Mouse (Mus musculus): ENCODE results near the gene Ccdc88b.

The Ccdc88b gene

GRCm38 (mm10) chr19:6856281-6857002 is 1.6 kb downstream of the Ccdc88b start:
- DNase-seq, result peak; percentile 65

- peak; percentile 34 for DNase-seq
These were observed 2.6 kb downstream of the Ccdc88b start for GRCm38 (mm10) chr19:6855225-6856031.

GRCm38 (mm10) chr19:6854658-6855057 is 3.4 kb downstream of the Ccdc88b start:
- no peak for DNase-seq

GRCm38 (mm10) chr19:6853903-6854302 is 4.1 kb downstream of the Ccdc88b start:
- DNase-seq, result no peak

GRCm38 (mm10) chr19:6852393-6853305 is 5.4 kb downstream of the Ccdc88b start:
- DNase-seq, result no peak

GRCm38 (mm10) chr19:6851497-6851896 is 6.5 kb downstream of the Ccdc88b start:
- DNase-seq, result no peak

GRCm38 (mm10) chr19:6849506-6850068 is 8.4 kb downstream of the Ccdc88b start:
- no peak for DNase-seq

GRCm38 (mm10) chr19:6847841-6848517 is 10.0 kb downstream of the Ccdc88b start:
- DNase-seq, result no peak

GRCm38 (mm10) chr19:6846050-6846449 is 12.0 kb downstream of the Ccdc88b start:
- DNase-seq, result no peak

- no peak for DNase-seq
These were observed 15.7 kb downstream of the Ccdc88b start for GRCm38 (mm10) chr19:6842353-6842752.

GRCm38 (mm10) chr19:6841292-6841597 is 16.8 kb downstream of the Ccdc88b start:
- no peak for DNase-seq

GRCm38 (mm10) chr19:6840475-6841291 is 17.3 kb downstream of the Ccdc88b start, which contains the start of gene Rps6ka4:
Rps6ka4 (minus strand) TSS chr19:6840636.
- peak; percentile 74 for DNase-seq

- peak; percentile 27 for DNase-seq
These were observed 18.2 kb downstream of the Ccdc88b start for GRCm38 (mm10) chr19:6839615-6840474.

GRCm38 (mm10) chr19:6832363-6832762 is 25.6 kb downstream of the Ccdc88b start:
- no peak for DNase-seq

- no peak for DNase-seq
These were observed 26.7 kb downstream of the Ccdc88b start for GRCm38 (mm10) chr19:6831331-6831730.

- DNase-seq, result no peak
These were observed 27.3 kb downstream of the Ccdc88b start for GRCm38 (mm10) chr19:6830556-6831316.

- DNase-seq, result no peak
These were observed 28.0 kb downstream of the Ccdc88b start for GRCm38 (mm10) chr19:6829870-6830555.

GRCm38 (mm10) chr19:6829069-6829468 is 28.9 kb downstream of the Ccdc88b start:
- DNase-seq, result no peak

- DNase-seq, result no peak
These were observed 31.4 kb downstream of the Ccdc88b start for GRCm38 (mm10) chr19:6826601-6827000.

Measured in lung, postnatal 14 days (tissue).